Mouse (Mus musculus) T-helper 17 cell (primary cell): ENCODE data around the gene Mlf2.

ENCODE experiments used
- in situ Hi-C, 2 experiments: fragments of 300-600 bp; cut with MboI, MseI; formaldehyde crosslinking; loops; 1 replicate in 1 of 2; 2 replicates in 1 of 2; pipeline ENCODE4 v1.15.1; 2025; ENCODE audit warnings: high pct_unique_total_duplicates in 2 of 2

Mlf2 gene

DNA sequence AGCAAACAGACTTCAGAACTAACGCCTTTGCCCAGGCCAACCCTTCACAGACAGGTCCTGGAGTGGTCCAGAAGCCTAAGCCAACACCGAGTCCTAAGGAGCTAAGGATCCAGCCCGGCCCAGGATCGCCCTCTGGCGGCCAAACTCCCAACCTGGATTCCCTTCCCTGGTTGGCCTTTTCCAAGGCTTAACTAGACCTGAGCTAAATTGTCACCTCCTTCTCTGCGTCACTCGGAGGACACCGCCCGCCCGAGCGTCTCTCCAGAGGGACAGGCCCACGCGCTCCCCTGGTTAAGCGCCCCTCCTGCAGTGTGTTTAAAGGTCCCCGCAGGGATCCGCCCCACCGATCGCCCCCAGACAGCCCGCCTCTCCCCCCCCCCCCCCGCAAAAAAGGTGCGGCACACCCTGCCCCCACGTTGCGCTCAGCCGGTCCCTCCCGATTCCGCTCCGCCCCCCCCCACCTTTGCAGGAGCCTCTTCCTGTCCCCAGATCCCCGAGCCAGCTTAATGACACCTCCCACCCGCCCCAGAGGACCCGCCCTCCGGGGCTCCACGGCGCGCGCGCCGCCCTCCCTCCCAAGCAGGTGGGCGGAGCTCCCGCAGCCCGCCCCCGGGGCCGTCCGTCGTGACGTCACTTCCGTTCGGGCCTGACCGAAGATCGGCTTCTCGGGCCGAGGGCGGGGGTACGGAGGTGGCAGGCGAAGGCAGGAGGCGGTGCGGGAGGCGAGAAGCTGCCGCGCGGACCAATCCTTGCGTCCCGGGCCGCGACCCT, at the start of gene Mlf2:
Gene Mlf2, plus strand, starts transcription at position 633 of the 771 bp plus-strand sequence.
- in situ Hi-C loops = no loop called here

- in situ Hi-C loops = loop anchor here in 1 of 2 experiments (25.0 kb wide), 1 partner anchor 605 kb away; the partner anchor contains the start of gene Cd9
These were observed 49.4 kb upstream of the Mlf2 start for GRCm38 (mm10) chr6:124881821-124882220.

GRCm38 (mm10) chr6:124883351-124883750, 47.8 kb upstream of the Mlf2 start:
- in situ Hi-C loops = loop anchor here in 1 of 2 experiments (25.0 kb wide), 1 partner anchor 604 kb away; the partner anchor contains the start of gene Cd9

- in situ Hi-C loops = loop anchor here in 1 of 2 experiments (25.0 kb wide), 1 partner anchor 602 kb away; the partner anchor contains the start of gene Cd9
These were observed 46.3 kb upstream of the Mlf2 start for GRCm38 (mm10) chr6:124884714-124885500.

- in situ Hi-C loops = loop anchor here in 1 of 2 experiments (25.0 kb wide), 1 partner anchor 601 kb away; the partner anchor contains the start of gene Cd9
These were observed 45.2 kb upstream of the Mlf2 start for GRCm38 (mm10) chr6:124885956-124886381.

- in situ Hi-C loops = loop anchor here in 1 of 2 experiments (25.0 kb wide), 1 partner anchor 599 kb away; the partner anchor contains the start of gene Cd9
These were observed 43.2 kb upstream of the Mlf2 start, which contains the start of gene Cd4 for GRCm38 (mm10) chr6:124887986-124888385. Cd4 (minus strand) TSS chr6:124888221.

DNA sequence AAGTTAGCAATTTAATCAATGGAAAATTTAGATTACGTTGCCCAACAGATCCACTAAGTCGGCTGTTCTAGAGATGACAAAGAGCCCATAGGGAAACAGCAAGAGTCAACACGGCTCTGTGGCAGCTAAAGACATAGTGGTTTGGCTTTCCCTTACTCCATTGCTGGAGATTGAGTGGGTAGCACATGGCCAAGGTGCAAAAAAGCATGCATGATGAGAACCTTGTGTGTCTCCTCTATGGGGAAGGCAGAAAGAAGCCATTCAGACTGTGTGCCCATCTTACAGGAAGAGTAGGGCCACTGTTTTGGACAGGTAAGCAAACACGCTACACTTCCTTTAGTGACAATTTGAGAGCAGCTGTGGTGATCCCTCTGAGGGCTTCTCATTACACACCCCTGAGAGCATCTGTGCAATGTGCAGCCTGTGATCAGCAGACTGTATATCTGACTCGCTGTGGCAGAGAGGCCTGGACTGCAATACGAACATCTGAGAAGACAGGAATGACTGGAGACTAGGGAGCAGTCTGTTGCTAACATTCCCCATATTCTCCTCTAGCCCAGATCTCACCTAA, 42.5 kb upstream of the Mlf2 start:
- in situ Hi-C loops = loop anchor here in 1 of 2 experiments (25.0 kb wide), 1 partner anchor 599 kb away; the partner anchor contains the start of gene Cd9

- in situ Hi-C loops = loop anchor here in 1 of 2 experiments (25.0 kb wide), 1 partner anchor 596 kb away; the partner anchor contains the start of gene Cd9
These were observed 40.2 kb upstream of the Mlf2 start for GRCm38 (mm10) chr6:124890997-124891396.

GRCm38 (mm10) chr6:124894113-124894512, 37.1 kb upstream of the Mlf2 start:
- in situ Hi-C loops = loop anchor here in 1 of 2 experiments (25.0 kb wide), 1 partner anchor 593 kb away; the partner anchor contains the start of gene Cd9

- in situ Hi-C loops = loop anchor here in 1 of 2 experiments (25.0 kb wide), 1 partner anchor 589 kb away; the partner anchor contains the start of gene Cd9
These were observed 32.8 kb upstream of the Mlf2 start for GRCm38 (mm10) chr6:124898359-124898758.

DNA sequence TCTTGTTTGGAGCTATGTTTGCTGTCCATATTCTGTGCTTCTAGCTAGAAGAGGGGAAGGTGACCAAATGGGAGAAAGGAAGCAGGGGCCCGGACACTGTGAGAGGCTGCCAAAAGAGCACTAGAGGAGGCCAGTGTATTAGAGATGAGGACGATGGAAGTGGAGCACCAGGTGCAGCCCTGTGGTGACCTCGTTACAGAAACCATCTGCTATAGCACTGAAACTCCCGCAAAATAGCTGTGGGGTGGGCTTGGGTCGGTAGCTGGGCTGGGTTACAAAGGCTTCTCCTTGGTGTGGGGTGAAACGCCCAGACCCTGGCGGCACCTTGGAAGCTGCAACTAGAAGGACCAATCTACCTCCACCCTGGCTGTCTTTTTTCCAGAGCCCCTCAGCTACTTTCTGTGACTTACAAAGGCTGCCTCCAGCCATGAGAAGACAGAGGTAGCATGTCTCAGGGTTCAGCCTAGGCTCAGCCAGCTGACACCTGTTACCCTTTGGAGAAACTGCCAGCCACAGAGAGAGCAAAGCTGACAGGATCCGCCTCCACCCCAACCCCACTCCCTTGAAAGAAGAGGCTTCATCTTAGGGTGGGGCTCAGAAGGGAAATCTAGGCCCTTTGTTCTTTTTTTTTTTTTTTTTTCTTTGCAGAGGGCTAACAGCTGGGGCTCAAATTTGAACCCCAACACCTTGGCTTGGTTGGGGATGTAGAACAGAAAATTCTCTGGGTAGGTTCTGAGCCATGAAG, 31.0 kb upstream of the Mlf2 start:
- in situ Hi-C loops = no loop called here

DNA sequence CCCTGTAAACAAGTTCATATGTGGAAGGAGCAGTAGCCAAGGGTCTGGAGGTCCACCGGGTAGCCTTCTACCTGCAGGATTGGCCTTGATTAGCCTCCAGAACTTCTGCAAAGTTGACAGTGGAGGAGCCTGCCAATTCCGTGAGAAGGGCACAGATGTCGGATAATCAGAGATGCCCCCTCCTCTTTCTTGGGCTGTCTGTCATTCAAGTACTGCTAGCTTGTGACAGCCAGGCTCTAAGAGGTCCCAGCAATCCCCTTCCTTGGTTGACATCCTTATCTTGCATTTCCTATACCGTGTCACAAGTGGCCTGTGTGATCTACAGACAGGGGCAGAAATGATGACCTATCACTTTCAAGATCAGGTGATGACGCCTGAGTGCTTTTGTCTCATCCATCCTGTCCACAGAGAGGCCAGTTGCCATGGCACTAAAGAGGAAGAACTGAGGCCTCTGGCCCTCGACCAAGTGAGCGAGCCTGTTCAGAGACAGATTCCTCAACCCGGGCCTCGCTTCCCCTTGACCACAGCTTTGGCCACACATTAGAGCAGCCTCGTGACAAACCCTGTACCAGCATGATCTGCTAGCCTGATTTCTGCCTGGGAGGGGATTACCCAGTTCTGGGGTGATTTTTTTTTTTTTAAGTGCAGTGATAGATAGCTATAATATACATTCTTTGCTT, 30.2 kb upstream of the Mlf2 start:
- in situ Hi-C loops = no loop called here

DNA sequence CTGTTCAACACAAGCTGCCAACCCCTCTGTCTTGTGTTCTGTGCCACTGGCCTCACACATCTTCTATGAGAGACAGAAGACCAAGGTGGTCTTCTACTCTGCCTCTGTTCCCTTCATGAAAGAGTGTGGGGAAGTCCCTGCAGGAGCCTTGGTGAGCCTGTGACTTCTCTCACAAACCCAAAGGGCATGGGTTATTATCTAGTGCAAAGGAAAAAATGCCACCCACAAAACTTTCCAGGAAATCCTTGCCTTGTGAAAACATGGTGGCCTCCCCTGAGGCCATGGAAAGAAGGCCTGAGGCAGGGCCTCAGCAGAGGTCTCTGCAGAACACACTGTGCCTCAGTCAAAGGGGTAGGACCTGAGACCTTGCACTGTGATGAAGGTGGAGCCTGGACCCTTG, 29.3 kb upstream of the Mlf2 start:
- in situ Hi-C loops = no loop called here

DNA sequence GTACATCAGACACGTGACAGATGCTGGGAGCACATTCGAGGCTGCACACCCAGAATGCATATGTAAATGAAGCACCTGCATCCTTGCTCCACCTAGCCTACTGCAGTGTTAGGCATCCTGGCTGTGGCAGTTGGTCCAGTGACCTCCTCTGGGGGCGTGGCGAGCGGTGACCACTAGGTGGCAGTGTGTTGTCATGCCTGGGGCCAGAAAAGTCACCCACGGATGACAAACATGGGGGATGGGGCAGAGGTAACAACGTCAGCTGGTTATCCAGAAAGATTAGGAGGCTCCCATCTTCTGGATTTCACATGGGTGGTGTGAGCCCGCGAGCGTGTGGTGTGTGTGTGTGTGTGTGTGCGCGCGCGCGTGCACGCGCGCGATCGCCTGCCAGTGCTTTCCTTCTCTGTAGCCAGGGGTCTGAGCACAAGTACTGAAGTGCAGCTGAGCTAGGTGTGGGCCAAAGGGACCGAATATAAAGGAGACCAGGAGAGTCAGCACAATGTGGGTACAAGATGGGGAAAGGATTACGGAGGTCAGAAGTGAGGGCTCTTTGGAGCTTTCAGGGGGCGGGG, 27.5 kb upstream of the Mlf2 start:
- in situ Hi-C loops = no loop called here

DNA sequence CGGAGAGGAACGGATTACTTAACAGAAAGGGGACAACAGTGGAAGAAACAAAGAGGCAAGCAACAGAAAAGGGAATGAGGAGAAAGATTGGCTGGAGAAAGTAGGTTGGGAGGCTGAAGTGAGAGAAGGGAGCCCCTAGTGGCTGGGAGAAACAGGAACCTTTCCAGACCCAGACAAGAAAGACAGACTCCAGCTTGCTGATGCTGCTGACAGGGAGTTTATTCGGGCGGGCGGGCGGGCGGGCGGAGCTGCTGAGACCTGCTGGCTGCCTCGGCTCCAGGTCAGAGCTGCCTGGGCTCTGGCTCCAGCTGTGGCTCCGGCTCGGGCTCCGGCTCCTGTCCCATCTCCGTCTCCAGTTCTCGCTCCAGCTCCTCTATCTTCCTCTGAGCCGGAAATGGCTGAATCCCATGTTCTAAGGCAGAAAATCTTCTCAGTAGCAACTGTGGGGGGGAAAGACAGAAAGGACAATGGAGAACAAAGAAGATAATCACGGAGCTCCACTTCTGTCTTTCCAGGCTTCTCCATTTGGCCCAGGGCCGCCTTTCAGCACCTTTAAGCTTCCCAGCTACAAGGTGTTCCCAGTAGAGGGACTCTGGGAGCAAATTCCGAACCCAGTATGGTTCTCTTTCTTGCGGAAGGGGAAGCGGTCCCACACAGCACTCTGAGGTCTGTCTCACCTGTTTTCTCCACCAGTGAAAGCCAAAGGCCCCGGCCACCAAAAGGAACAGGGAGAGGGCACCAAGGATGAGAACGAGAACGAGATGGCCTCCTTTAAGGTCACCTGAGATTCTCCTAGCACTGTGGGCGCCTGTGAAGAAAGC, 26.8 kb upstream of the Mlf2 start:
- in situ Hi-C loops = no loop called here

DNA sequence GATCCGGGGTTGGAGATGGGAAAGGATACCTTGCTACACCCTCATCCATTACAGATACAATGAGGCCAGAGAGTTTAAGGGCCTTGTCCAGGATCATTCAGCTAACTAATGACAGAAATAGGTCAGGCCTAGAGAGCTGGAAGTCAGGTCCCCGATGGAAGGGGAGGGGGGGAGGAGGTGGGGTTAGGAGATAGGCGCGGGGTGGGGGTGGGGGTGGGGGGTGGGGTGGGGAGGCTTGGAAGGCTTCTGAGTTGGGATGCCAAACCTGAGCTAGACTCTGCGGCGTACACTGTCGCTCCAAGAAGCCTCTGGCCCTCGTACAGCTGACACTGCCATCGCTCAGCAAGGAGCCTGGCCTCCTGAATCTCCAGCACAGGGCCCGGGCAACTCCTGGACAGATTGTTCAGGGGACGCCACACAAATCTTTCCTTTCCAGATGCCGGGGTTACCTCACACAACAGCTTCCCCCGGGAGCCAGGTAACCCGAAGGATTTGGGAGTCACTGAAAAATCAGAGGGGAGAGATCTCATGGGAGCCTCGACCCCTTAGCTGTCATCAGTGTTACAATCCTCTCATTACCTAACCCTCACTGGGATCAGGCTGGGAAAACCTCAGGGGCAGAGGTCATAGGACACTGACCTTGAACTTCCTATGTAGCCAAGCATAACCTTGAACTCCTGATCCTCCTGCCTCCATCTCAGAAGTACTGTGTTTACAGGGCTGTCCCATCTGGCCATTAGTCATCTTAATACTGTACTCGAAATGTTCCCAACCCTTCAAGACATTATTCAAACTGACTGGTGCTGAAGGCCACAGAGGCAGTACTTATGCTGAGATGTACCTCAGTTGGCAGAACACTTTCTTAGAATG, 26.0 kb upstream of the Mlf2 start:
- in situ Hi-C loops = no loop called here

DNA sequence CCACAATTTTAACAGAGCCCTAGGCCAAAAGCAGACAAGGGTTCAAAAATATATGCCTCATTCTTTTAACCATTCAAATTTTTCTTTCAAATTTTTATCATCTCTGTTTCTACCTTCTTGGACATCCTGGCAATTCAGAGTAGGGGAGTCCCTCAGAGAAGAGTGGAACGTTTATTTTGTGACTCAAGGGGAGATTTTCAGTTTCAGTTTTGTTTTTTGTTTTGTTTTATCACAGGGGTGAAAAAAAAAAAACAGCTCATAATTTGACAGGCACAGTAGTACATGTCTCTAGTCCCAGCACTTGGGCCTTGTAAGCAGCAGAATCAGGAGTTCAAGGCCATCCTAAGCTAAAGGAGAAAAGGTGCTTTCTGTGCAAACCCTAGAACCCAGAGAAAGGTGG, 23.4 kb upstream of the Mlf2 start:
- in situ Hi-C loops = no loop called here

GRCm38 (mm10) chr6:124910032-124910431, 21.2 kb upstream of the Mlf2 start:
- in situ Hi-C loops = no loop called here
